Mouse (Mus musculus): Measurements from ENCODE around the gene Grik5. TPM values are rescaled to one million over a fixed set of nuclear protein-coding genes. Genes with fewer than 3 reads are reported as not detected.
A peak's percentile ranks its signal among the peaks of the same experiment; 100 is the strongest.

The Grik5 gene
- polyA plus RNA-seq (2014; fragmentation: Nextera tagmentation; extraction: Ambion mirVana) = 8.9 and 9.6 TPM in 2 replicates

- no peaks in the 10 kb centered on the region for H3K27me3 ChIP-seq (ENCODE audit: control insufficient read depth, insufficient read depth, low read length)
- H3K9ac ChIP-seq (ENCODE audit: low read length) = peak within 1 kb of the TSS; percentile 73
- DNase-seq (ENCODE audit: low spot score) = no peak
- peak within 1 kb of the TSS; percentile 54 for H3K4me3 ChIP-seq (ENCODE audit: low read depth, low read length)
- peaks cover 30% of the 10 kb centered on the region for H3K4me1 ChIP-seq (ENCODE audit: control insufficient read depth, insufficient read depth, low read length)
- H3K4me2 ChIP-seq (ENCODE audit: low read depth) = peak within 1 kb of the TSS; percentile 74
- 1% methylated on average over 20 of the region's 28 CpGs for WGBS
- peaks cover 8% of the 10 kb centered on the region for H3K36me3 ChIP-seq (ENCODE audit: control insufficient read depth, insufficient read depth, low read length)
- H3K27ac ChIP-seq (ENCODE audit: low read depth, low read length) = peak within 1 kb of the TSS; percentile 90
- no peak for ATAC-seq (ENCODE audit: insufficient read depth, low FRiP score, low TSS enrichment)
- no peaks in the 10 kb centered on the region for H3K9me3 ChIP-seq (ENCODE audit: control insufficient read depth, low read length)
Measured at GRCm38 (mm10) chr7:25071979-25072715, at the start of gene Grik5, which contains the start of gene Zfp574. Grik5 (minus strand) TSS chr7:25072346. Zfp574 (plus strand) TSS chr7:25072567.

DNA sequence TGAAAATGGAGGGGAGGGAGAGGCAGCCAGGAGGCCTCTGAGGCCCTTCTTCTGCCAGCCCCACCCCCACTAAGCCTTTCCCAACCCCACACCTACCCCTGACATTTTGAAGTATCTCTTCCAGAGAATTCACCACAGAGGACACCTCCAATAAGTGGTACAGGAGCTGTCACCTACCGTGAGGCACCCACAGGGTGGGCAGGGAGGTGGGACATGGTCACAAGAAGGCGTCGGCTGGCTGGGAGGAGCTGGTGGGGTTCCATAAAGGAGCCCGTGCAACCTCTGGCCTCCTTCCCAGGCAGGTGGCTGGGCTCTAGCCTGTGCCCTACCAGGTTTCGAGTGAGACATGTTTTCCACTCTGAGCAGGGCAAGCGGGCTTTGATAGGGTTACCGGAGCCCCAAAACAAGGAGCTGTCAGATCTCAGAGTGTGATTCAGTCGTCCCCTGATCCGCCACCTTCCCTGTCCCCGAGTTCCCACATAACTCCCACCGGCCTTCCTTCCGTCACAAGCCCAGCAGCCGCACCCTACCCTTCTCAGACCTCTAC lies 49.2 kb upstream of the Grik5 start:
- WGBS = 63% methylated on average over 13 of the region's 13 CpGs
- no peaks in the 10 kb centered on the region for H3K27me3 ChIP-seq (ENCODE audit: control insufficient read depth, insufficient read depth, low read length)
- DNase-seq (ENCODE audit: low spot score) = no peak

GRCm38 (mm10) chr7:25120061-25120834 lies 48.1 kb upstream of the Grik5 start:
- WGBS = 61% methylated on average over 15 of the region's 25 CpGs
- H3K4me2 ChIP-seq (ENCODE audit: low read depth) = no peak overlapping the region
- DNase-seq (ENCODE audit: low spot score) (no peak), ATAC-seq (ENCODE audit: insufficient read depth, low FRiP score, low TSS enrichment) (no peak)
- H3K4me3 ChIP-seq (ENCODE audit: low read depth, low read length) = no peak overlapping the region
- 0 out of 2 replicates have a peak, but pooled peaks cover 2% of the 10 kb centered on the region for H3K36me3 ChIP-seq (ENCODE audit: control insufficient read depth, insufficient read depth, low read length)
- no peaks in the 10 kb centered on the region for H3K27me3 ChIP-seq (ENCODE audit: control insufficient read depth, insufficient read depth, low read length)
- H3K9ac ChIP-seq (ENCODE audit: low read length) = no peak overlapping the region; the same call in 1 of the 2 replicates
- H3K9me3 ChIP-seq (ENCODE audit: control insufficient read depth, low read length) = no peaks in the 10 kb centered on the region
- H3K4me1 ChIP-seq (ENCODE audit: control insufficient read depth, insufficient read depth, low read length) = no peaks in the 10 kb centered on the region
- H3K27ac ChIP-seq (ENCODE audit: low read depth, low read length) = no peak overlapping the region

More for the DNA sequence above, 49.2 kb upstream of the Grik5 start:
- Histone ChIP-seq H3K27ac (ENCODE audit: low read depth, low read length) (no peak overlapping the region), H3K4me3 (ENCODE audit: low read depth, low read length) (no peak overlapping the region), H3K4me1 (ENCODE audit: control insufficient read depth, insufficient read depth, low read length) (no peaks in the 10 kb centered on the region), H3K4me2 (ENCODE audit: low read depth) (no peak overlapping the region), H3K36me3 (ENCODE audit: control insufficient read depth, insufficient read depth, low read length) (no peaks in the 10 kb centered on the region), H3K9ac (ENCODE audit: low read length) (no peak overlapping the region), H3K9me3 (ENCODE audit: control insufficient read depth, low read length) (no peaks in the 10 kb centered on the region)
- ATAC-seq (ENCODE audit: insufficient read depth, low FRiP score, low TSS enrichment) = no peak

DNA sequence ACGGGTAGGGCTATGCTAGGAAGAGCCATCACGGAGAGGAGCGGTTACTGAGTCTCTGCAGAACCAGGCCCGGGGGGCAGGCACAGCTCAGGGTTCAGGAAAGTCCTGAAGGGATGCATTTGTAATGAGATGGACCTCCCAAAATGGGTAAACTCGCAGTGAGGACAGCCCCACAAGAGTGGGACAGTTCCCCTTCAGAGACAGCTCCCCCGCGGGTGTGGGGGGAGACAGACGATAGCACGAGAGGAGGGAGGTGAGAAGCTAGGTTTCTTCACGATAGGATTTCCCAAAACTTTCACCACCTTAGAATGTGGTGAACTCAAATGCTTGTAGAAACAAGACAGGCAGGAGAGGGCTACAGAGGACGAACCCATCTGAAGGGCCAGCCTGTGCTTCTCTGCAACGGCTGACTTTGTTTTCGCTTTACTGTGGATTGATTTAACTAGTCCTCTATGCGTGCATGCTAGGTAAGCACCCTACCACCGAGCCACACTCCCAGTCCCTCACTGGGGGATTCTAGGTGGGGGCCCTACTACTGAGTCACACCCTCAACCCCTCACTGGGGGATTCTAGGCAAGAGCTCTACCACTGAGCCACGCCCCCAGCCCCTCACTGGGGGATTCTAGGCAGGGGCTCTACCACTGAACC lies 40.9 kb upstream of the Grik5 start:
- WGBS = 83% methylated on average over 16 of the region's 16 CpGs
- ATAC-seq (ENCODE audit: insufficient read depth, low FRiP score, low TSS enrichment) (no peak), DNase-seq (ENCODE audit: low spot score) (no peak)

DNA sequence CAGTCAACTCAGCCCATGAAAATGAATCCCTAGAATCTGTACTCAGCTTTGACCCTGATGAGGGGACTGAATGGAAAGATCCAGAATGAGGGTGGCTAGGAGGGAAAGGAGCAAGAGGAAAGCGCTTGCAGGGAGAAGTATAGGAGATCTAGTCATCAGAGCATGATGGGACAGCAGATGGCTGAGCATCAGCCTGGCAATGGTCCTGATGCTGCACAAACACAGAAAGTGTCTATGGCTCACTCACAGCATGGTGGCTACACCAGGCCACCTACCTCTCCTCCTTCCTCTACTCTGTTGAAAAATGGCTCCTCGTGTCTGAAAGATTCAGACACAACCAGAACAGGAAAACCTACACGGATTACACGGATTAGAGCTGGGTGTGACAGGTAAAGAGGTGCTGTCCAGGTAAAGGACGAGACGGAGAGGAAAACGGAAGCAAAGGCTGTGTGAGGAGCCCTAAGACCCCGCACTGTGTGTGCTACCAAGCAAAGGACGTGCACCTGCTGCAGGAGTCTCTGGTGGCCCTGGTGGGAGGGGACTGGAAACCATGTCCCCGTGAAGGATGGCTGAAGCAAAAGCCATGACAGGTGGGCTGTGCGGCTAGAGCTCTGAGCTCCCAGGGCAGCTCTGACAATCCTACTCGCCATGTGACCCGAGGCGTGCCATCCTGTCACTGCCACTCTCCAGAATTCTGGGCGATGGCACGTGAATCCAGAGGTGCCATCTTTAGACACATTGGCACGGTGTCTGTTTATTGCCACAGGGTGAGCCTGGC lies 40.2 kb upstream of the Grik5 start:
- 0 out of 2 replicates have a peak, but pooled peaks cover 2% of the 10 kb centered on the region for H3K36me3 ChIP-seq (ENCODE audit: control insufficient read depth, insufficient read depth, low read length)
- no peaks in the 10 kb centered on the region; the same call in 1 of the 2 replicates for H3K9me3 ChIP-seq (ENCODE audit: control insufficient read depth, low read length)
- no peak overlapping the region for H3K27ac ChIP-seq (ENCODE audit: low read depth, low read length)
- ATAC-seq (ENCODE audit: insufficient read depth, low FRiP score, low TSS enrichment) (no peak), DNase-seq (ENCODE audit: low spot score) (no peak)
- H3K4me1 ChIP-seq (ENCODE audit: control insufficient read depth, insufficient read depth, low read length) = no peaks in the 10 kb centered on the region
- H3K9ac ChIP-seq (ENCODE audit: low read length) = no peak overlapping the region
- 88% methylated on average over 17 of the region's 17 CpGs for WGBS
- H3K4me3 ChIP-seq (ENCODE audit: low read depth, low read length) = no peak overlapping the region
- H3K4me2 ChIP-seq (ENCODE audit: low read depth) = no peak overlapping the region
- H3K27me3 ChIP-seq (ENCODE audit: control insufficient read depth, insufficient read depth, low read length) = no peaks in the 10 kb centered on the region

More for the DNA sequence above, 40.9 kb upstream of the Grik5 start:
- Histone ChIP-seq H3K9ac (ENCODE audit: low read length) (no peak overlapping the region), H3K36me3 (ENCODE audit: control insufficient read depth, insufficient read depth, low read length) (0 out of 2 replicates have a peak, but pooled peaks cover 2% of the 10 kb centered on the region), H3K4me3 (ENCODE audit: low read depth, low read length) (no peak overlapping the region), H3K4me2 (ENCODE audit: low read depth) (no peak overlapping the region), H3K27ac (ENCODE audit: low read depth, low read length) (no peak overlapping the region), H3K9me3 (ENCODE audit: control insufficient read depth, low read length) (no peaks in the 10 kb centered on the region; the same call in 1 of the 2 replicates), H3K27me3 (ENCODE audit: control insufficient read depth, insufficient read depth, low read length) (no peaks in the 10 kb centered on the region), H3K4me1 (ENCODE audit: control insufficient read depth, insufficient read depth, low read length) (no peaks in the 10 kb centered on the region)

GRCm38 (mm10) chr7:25110336-25110735 lies 38.2 kb upstream of the Grik5 start:
- ATAC-seq (ENCODE audit: insufficient read depth, low FRiP score, low TSS enrichment) (no peak), DNase-seq (ENCODE audit: low spot score) (no peak)
- H3K36me3 ChIP-seq (ENCODE audit: control insufficient read depth, insufficient read depth, low read length) = 0 out of 2 replicates have a peak, but pooled peaks cover under 1% of the 10 kb centered on the region
- H3K4me1 ChIP-seq (ENCODE audit: control insufficient read depth, insufficient read depth, low read length) = 0 out of 2 replicates have a peak, but pooled peaks cover 5% of the 10 kb centered on the region
- H3K27me3 ChIP-seq (ENCODE audit: control insufficient read depth, insufficient read depth, low read length) = no peaks in the 10 kb centered on the region
- H3K27ac ChIP-seq (ENCODE audit: low read depth, low read length) = no peak overlapping the region
- no peak overlapping the region for H3K4me2 ChIP-seq (ENCODE audit: low read depth)
- H3K4me3 ChIP-seq (ENCODE audit: low read depth, low read length) = no peak overlapping the region
- no peak overlapping the region for H3K9ac ChIP-seq (ENCODE audit: low read length)
- H3K9me3 ChIP-seq (ENCODE audit: control insufficient read depth, low read length) = no peaks in the 10 kb centered on the region; the same call in 1 of the 2 replicates
- WGBS = 94% methylated on average over 9 of the region's 9 CpGs

DNA sequence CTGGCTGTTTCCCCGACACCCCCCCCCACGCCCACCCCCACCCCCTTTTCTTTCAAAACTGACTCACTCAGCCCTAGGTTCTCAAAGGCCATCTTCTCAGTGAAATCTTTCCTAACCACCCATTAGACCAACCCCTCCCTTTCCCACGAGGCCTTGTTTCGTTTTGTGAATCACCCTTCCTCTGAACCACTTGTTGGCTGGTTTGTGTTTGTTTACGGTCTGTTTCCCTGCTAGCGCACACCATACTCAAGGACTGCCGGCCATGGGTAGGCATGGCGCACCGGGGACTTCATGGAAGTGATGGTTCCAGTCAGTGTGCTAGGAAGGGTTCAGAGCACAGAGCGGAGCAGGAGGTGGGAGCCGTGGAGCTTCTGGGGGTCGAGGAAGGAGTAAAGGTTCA lies 37.2 kb upstream of the Grik5 start:
- no peak for DNase-seq (ENCODE audit: low spot score)
- Histone ChIP-seq H3K27me3 (ENCODE audit: control insufficient read depth, insufficient read depth, low read length) (no peaks in the 10 kb centered on the region), H3K36me3 (ENCODE audit: control insufficient read depth, insufficient read depth, low read length) (no peaks in the 10 kb centered on the region), H3K27ac (ENCODE audit: low read depth, low read length) (no peak overlapping the region), H3K4me3 (ENCODE audit: low read depth, low read length) (no peak overlapping the region), H3K9ac (ENCODE audit: low read length) (no peak overlapping the region), H3K4me1 (ENCODE audit: control insufficient read depth, insufficient read depth, low read length) (0 out of 2 replicates have a peak, but pooled peaks cover 5% of the 10 kb centered on the region), H3K9me3 (ENCODE audit: control insufficient read depth, low read length) (no peaks in the 10 kb centered on the region; the same call in 1 of the 2 replicates), H3K4me2 (ENCODE audit: low read depth) (no peak overlapping the region)
- 84% methylated on average over 12 of the region's 12 CpGs for WGBS
- ATAC-seq (ENCODE audit: insufficient read depth, low FRiP score, low TSS enrichment) = no peak

All from neural tube, embryonic 11.5 days (tissue).